Mouse (Mus musculus): ENCODE data around the gene Pard3b. TPM values are rescaled to one million over a fixed set of nuclear protein-coding genes. Genes with fewer than 3 reads are reported as not detected.

Gene Pard3b
- total RNA-seq, 2 experiments from 2014 or later = 9.6 to 10.7 TPM

DNA sequence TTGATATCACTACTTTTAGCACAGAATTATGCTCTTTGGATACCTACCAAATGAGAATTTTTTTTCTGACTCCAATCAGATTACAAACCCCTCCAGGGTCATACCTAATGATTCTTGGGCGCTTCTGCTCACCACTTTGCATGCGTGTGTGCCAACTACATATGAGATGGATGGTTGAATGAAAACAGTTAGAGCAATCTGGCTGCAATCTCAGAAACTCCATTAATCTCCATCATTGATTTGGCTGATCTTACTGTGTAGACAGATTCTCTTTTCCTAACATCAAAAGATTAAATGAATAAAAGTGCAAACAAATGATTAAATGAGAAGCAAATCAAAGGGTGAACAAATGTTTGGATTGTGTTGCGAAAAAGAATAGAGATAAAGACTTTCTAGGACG lies 615.7 kb downstream of the Pard3b start:
- no peak for DNase-seq

DNA sequence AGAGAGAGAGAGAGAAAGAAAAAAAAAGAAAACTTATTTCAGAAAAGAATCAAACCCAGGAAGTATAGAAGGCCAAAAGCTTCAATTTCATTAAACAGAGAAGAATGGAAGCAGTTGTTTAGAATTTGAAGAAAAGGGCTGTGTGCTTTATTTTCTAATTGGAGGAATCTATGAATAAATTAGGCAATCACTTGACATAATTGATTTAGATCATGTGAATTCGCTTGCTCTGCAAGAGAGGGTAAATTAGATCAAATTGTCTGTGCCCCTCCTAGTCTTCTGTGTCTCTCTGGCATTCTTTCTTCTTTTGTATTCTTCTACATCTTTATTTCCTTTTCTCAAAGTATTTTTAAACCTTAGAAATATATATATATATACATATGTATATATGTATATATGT lies 616.3 kb downstream of the Pard3b start:
- DNase-seq = no peak

DNA sequence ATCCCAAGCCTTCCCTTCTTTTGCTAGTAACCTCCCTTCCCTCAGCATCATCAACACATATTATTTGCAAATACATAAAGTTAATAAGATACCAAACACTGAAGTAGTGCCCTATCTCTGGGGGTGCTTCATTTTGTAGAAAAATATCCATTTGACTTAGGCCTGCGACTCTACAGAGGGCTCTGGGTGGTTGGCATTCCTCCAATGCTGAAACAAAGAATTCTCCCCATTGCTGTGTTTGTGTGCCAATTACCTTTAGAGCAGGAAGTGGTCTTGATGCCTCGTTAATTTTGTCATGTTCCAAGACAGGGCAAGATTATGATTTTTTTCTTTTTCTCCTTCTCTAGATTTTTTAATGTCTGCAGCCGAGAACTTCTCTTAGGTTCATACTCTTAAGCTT lies 637.8 kb downstream of the Pard3b start:
- DNase-seq = no peak

DNA sequence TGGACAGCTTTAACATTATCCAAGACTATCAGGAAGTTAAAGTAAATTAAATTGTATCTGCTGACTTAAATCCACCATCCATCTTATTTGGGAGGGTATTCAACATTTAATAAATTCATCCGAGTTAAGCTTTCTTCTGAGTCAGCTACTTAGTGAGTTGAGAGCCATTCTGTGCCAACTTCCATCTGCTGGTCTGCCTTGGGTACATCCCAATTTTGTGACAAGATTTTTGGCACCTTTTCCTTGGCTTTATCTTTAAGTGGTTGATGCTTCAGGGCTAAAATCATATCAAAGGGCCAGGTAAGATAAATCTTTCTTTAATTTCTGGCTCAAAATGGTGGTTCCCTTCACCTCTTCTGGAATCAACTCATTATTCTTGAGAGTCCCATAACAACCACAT lies 640.0 kb downstream of the Pard3b start:
- no peak for DNase-seq

DNA sequence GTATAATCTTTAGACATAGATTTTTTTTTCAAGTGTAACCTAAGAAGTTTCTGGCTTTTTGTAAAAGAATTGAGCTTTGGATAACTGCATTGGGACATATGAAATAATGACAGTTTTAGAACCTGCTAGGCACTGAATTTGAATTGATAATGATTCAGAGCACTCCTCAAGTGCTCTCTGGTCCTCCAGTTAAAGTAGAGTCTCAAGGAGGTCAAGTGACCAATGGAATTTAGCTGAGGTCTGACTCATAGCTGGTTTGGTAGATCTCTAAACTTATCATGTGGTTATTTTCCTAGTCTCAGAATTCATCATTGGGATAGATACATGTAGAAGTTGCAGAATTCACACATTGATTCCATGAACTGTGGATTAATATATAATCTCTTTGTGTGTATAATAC lies 642.0 kb downstream of the Pard3b start:
- DNase-seq = no peak

DNA sequence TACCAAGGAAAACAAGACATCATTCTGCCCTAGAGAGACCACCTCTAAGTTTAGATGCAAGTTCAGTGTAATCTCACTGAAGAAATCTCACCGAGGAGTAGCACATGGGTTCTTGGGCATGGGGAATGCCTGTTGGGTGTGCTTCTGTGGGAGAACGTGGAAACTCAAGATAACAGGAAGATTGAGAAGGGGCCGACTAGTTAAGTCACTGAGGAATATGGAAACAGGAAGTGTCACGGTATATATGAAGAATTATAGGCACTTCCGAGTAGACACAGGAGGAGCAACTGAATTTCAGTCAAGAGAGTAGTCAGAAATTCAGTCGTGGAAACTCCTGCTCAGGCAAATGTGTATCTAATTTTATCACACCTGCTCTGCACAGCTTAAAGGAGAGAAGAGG lies 644.2 kb downstream of the Pard3b start:
- DNase-seq = no peak

DNA sequence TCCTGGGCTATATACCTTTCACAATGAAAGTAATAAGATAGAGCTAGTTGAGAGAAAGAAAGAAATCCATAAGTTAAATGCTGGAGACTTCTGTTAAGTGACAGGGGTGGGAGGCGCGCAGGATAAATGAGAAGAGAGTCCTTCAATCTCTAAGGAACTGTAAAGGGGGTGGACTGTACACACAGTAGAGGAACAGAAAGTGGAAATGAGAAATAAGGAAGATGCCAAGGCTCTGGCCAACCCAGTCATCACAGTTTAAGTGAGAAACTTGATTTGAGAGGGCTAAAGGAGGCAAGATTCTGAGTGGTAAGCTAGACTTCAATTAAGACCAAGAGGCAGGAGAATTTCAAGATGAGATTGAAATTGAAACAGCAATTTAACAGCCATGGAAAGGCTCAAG lies 645.0 kb downstream of the Pard3b start:
- DNase-seq = no peak

DNA sequence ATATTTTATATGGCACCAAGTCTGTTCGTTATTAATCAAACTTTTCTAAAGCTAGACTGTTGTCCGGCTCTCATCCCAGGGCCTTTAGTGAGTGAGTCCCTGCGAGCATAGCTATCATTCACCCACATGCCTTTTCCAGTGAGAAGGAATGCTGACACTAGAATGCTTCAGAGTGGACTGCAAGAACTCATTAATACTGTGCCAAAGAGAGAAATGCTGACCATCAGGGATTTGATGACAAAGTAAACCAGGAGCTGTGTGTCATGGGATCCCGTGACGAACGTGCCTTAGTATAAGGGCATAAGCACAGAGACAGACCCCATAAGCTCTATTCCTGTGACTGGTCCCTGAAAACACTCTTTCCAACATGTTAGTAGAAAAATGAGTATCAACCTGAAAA lies 670.8 kb downstream of the Pard3b start:
- no peak for DNase-seq

DNA sequence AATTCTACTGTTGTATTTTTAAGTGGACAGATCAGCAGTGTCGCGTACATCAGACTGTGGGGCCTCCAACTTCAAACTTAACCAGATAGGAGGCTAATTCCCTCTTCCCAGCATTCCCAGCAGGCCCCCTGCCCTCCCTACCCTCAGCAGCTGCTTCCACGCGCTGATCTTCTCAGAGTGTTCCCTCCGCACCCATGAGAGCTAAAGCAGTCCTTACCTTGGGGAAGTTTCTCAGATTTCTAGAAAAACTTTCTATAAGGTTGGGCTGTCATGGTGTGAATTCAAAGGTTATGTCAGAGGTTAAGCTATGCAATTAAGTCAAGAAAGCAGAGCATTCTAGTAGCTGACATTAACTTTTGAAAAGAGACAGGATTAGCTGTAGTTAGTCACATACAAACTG lies 686.6 kb downstream of the Pard3b start:
- no peak for DNase-seq

DNA sequence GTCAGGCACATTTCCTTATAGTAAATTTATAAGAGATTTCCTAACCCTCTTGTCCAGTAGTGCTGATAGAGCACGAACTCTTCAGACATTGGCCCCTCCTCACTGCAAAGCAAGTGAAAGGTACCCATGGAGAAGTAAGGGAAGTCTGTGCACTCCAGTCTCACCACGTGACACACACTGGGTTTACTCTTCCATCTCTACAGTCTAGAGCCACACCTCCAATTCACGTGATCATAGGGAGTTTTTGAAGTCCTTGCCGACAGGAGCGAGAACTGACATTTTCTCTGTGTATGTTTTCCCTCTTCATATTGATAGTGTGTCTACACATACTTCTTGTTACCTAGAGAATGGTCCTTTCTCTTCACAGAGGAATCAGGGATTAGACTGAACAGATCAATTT lies 689.1 kb downstream of the Pard3b start:
- no peak for DNase-seq

DNA sequence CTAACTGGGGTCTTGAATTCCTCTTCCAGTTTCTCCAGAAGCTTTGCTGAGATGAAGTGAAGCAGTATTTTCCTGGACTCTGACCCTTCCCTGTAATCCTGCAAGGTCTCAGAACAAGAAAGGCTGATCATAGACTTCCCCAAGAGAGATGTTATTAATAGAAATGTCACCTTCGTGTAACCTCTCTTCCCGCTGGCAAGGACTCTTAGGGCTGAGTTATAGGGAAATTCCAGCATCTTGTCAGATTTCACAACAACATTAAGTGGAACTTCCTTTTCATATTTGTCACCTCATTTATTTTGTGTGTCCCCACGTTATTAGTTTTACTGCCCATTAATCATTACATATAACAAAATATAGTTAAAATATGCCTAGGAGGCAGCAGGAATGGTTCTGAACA lies 690.2 kb downstream of the Pard3b start:
- no peak for DNase-seq

DNA sequence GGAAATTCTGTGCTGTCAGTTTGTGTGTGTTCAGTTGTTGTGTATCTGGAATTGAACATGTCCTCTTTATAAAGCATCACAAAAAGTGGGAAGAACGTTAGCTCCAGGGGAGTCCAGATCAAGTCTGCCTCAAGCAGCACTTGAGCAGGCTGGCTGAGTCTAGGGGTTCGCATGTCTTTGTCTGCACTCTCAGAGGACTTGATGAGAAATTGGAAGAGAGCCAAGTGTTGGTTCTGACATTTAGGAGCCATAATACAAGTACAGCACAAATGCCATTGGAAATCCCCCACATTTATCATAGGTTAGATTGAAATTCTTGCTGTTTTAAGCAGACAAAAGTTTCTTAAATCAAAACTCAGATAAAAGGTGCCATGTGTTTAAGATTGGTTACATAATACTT lies 694.4 kb downstream of the Pard3b start:
- no peak for DNase-seq

DNA sequence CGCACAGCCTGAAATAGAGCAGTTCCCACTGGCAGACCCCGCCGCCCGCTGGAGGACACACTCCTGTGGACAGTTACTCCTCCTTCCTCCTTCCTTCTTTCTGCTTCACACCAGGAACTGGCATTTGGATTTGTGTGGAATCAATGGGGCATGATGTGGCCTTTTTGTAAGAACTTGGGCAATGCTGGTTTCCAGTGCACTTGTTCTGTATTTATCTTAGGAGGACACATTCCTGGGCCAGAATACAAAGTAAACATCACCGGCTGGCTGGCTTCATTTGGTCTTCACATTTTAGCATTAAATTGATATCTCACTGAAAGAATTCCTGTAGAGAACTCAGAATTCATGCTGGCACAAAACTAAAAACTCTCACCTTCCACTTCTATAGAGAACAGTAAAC lies 695.6 kb downstream of the Pard3b start:
- DNase-seq = no peak

DNA sequence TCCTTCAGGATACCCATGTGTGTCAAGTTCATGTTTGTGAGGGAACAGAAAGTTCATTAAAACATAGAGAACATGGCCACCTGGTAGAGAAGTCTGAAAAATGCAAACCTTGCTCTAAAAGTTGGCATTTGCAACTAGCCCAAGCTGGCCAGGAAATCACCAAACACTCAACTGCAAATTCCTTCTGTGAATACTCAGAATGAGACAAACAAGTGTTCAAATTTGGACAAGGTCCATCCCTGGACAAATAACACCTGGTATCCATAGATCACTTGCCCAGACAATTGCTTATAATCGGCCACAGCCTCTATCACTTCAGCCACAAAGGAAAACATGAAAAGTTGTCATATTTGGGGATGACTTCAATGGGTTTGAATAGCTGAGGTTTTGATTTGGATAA lies 701.6 kb downstream of the Pard3b start:
- no peak for DNase-seq

DNA sequence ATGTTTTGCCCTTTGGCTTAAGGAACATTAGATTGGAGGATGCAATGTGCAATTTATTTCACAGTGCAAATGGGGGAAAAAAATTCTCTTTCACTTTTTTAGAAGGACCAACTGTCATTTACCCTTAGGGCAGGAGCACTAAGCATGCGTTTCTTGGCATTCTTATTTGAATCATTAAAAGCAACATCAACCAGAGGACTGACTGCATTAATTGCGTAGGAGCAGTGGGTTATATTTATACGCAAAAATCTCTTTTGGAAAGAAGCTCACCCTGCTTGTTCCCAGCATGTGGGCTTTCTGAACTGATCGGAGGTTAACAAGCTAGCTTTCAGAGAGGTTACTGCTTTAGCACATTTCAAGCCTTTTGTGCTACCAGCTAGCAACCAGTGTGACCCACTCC lies 705.7 kb downstream of the Pard3b start:
- DNase-seq = no peak

DNA sequence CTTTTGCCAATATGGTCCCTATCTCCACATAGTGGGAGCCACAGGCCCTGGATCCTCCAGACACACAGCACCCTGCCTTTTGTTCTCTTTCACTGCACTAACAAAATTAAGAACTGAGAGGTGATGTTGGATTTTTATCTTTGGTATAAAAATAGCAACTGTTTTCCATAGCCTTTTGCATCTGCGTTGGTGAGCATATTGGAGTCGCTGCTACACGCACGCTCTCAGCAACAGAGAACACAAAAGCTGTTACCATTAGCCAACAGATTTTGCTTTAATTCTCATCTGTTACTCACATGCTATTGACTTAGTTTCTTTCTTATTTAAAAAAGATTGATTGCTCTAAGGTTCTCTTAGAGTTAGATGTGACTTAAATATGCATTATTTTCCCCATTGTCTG lies 709.7 kb downstream of the Pard3b start:
- no peak for DNase-seq

DNA sequence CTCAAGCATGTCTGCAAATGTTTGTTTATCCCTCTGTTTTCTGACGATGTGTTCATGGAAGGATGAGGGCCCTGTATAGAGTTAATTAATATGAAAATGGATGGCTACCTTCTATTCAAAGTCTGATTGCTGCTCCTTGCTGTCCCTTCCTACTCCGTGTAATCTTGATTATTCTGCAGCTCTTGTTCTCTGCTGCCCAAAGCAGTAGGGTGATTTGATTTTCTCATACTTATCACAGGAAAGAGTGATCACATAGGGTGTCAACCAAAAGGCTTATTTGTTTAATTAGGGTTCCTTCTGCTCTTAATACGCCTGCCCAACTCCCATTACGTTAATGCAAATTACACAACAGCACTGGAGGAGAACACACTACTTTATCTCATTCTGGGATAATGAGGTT lies 716.9 kb downstream of the Pard3b start:
- DNase-seq = no peak

DNA sequence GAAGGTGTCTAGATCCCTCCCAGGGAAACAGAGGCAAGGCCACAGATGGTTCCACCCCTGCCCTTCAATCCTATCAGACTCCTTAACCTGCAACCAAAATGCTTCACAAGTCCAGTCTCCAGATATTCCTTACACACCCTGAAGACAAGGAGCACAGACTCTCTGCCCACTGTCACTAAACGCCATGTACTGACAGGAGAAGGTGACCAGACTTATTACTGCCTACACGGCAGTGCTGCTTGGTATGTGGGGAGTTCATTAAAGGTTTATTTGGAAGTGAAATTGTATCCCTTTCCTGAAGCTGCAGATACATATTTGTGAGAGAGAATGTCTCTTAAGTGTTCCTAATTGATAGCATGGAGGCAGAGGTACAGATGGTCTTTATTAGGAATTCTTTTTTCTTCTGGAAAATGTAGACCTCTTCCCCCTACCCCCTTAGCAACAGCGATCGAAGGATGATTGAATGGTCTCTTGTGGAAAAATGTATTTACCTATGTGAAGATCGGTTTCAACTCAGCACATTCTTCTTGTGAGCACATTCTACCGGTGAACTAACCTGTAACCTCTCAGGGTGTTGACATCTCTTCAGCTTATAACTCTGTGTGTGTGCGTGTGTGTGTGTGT lies 735.9 kb downstream of the Pard3b start:
- no peak for DNase-seq

DNA sequence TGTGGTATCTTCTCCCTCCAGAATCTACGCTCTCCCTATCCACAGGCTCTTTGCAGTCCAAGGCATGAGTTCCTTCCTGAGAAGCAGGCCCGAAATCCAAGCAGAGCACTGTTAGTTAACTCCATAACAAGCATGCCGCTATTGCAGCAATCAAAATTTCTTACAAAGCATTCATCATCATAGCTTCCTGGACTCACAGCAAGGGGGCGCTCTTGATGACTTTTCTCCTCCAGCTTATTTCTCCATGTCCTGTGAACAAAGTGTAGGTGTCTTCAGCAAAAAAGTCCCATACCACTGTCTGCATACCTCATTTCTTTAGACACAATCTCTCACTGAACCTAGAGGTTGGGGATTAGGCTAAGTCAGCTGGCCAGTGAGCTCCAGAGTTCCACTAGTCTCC lies 739.7 kb downstream of the Pard3b start:
- no peak for DNase-seq

DNA sequence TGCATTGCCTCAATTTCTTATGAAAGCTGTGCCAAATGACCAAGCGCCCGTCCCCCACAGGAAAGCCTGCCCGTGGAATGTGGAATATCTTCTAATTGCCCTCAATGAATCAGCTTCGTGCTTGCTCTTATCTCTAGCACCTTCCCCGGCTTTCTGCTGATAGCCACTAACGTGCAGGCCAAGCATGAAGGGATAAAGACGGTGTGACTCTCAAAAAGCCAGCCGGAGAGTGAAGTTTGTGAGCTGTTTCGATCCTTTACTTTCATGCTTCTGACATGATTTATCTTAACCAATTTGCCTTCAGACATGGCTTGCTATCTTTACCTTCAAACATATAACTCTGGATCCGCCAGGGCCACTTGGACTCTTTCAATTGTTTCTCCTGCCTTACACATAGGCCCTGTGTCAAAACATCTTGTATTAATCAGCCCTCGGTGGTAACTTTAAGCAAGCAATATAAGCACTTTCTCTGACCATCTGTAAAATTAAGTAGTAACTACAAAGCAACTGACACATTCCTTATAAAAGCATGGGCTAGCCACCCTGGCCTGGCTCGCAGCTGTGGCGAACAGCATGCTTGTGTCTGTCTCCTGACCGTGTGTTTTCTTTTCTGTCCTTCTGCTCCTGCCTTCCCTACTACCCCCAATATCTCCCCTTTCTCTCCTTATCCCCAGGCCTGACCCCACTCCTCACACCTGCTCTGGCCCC lies 744.3 kb downstream of the Pard3b start:
- DNase-seq = no peak

DNA sequence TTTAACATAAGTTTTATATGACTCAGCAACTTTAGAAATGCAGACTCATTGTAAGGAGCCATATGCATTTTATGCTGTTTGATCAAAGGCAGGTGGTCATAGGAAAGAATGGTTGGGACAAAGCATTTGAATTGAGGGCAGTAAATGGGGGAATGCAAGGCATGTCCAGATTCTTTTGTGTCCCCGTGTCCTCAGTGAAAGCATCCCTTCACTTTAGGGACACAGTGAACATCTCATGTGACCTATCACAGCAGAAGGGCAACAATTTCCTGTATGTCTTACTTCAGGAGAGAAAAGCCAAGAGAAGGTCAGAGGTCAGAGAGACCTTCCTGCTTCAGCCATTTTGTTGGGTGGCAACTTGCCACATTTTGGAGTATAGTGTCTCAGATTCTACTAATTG lies 745.6 kb downstream of the Pard3b start:
- DNase-seq = no peak

DNA sequence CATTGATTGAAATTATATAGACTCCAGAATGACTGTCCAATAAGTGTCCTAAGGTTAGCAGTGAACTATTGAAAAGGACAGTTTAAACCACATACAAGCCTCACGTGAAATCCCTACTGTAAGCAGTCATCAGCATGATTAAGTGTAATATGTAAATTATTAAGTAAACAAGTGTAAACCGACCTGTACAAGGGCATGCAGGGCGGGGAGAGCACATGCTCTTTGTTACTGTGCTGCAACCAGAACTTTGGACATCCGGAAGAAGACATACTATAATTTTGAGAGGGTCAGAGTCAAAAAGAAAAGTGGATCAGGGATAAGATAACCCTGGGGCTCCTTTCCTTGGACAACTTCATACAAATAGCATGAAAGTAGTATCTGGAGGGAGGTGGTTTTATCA lies 749.4 kb downstream of the Pard3b start:
- DNase-seq = no peak

DNA sequence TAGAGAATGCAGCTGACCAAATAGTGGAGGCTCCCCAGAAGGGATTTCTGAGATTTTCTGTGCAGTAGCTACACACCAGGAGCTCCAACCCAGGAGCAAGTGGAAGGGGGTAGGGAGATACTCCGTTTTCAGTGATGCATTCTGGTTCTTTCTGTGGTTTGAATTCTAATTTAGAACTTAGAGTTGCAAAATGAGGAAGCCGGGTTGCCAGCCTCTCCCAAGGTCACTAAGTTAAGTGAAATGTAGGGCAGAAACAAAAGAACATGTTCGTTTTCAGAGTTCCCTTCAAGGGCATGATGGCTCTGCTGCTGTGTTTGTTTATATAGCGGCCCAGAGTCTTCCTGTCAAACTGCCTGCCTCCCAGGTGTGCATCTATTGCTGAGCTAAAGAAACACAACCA lies 754.2 kb downstream of the Pard3b start:
- no peak for DNase-seq

DNA sequence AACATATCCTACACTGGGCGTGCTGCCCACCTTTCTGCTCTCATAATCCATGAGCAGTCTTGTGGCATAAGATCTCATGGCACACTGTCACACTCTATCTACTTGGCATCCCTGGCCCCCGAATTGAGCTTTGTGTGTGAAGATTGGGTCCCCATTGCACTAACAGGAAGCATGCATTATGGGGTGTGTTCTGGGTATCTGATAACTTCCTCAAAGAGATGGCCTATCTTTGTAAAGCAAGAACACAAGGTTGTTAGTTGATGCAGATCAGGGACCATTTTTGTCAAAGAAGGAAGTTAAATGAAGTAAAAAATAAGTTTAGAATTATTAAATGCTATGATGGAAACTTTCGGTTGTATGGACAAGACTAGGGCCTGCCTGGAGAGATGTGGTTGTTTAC lies 755.9 kb downstream of the Pard3b start:
- DNase-seq = no peak

DNA sequence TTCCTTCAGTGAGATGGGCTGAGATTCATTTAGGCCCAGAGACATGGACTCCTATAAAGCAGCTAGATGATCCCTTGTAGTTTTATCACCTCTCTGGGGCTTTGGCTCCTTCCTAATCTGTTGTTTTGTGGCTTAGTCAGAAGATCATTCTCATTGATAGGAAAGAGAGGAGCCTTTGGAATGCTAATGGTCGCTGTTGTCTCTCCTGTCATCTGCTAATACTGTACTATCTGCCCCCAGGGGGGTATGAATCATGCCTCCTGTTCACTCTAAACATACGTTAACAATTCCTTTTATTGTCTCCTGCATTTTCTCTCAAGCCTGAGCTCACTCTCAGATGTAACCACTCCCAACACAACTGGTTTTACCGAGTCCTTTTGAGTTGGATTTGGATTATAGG lies 759.6 kb downstream of the Pard3b start:
- DNase-seq = no peak

All from gastrocnemius, postnatal 10 days (tissue).